Mouse (Mus musculus) c-Kit-positive CD71-positive TER-119-negative erythroid progenitor cells, embryonic 14.5 days (primary cell): Measurements from ENCODE around the gene Figla.

Experiments used
- DNase-seq: peaks from one replicate; pipeline ENCODE4 v3.0.0-alpha.2; 2013; ENCODE audit warnings: low read depth

Gene Figla

DNA sequence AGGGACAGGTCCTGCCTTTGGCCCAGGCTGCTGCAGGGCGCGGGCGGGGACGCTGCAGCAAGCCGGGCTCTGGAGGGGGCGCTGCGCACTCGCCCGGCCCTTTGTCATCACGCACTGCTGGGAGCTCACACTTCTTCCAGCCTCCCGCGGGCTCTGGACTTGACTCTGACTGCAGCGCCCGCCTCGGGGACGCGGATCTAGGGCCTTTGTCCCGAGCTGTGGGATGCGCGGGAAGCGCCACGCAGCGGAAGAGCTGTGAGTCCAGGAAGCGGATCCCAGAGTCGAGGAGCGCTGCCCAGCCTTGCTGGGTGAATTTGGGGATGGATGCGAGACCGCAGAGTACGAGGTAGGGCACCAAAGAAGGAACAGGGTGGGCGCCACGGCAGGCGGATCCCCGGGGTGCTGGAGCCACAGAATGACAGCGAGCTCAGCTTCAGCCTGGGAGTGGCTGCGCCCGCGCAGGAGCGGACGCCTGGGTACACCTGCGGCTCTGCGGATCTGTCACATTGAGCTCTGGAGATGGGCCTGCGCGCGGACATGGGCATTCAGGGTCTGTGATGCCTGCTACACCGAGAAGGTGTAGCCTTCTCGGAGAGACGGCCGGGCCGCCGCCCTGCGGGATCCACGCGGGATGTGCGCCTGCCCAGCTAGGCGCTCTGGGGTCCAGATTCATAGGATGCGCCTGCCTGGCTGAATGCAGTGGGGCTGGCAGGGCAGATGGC is 12.8 kb downstream of the Figla start, which contains the start of gene Add2:
Add2 (plus strand) TSS at position 81 of the 722 bp plus-strand sequence.
- no peak for DNase-seq

DNA sequence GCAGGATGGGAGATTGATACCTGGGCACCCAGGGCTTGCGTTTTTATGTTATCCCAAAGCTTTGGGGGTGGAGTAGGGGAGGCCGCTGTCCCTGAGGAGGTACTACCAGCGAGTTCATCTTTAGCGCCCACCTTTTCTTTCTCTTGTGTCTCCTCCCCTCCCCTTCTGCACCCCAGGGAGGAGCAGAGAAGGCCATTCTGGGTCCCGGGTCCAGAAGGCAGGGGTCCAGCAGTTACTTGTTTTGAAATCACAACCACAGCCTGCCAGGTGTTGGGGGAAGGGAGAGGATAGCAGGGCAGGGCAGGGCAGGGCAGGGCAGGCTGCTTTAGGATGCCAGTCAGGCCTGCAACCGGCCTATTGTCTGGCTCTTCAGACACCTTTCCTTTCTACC is 13.3 kb downstream of the Figla start:
- no peak for DNase-seq

DNA sequence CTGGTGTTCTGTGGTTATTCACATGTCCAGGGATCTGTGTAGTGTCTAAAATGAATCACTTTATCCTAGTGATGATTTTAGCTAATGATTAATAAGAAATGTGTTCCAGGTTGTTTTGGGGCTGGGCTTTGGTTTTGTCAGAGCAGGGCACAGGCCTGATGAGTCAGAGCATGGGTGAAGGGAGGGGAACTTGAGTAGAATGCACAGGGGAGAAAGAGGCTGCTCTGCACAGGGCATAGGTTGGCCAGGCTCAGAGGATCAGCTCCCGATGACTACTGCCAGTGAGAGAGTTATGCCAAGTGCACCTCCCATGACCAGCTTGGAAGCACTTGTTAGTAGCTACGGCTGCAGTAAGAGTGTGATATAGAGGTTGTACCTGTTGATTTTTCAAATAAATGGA is 15.6 kb downstream of the Figla start:
- DNase-seq = no peak

DNA sequence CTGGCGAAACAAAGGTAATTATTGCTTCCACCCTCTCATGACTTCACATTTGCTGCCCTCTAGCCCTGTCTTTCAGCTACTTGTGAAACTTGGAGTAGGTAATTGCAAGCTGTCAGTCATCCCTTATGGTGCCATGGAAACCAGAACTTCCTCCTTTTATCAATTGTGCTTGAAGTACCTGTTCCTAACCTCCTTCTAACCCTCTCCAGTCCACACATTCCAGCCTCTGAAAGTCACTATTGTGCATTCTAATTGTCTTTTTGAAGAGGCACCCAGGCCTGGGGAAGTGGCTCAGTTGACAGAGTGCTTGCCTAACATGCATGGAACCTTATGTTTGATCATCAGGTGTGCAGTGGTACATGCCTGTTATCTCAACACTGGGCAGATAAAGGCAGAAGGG is 17.7 kb downstream of the Figla start:
- no peak for DNase-seq

DNA sequence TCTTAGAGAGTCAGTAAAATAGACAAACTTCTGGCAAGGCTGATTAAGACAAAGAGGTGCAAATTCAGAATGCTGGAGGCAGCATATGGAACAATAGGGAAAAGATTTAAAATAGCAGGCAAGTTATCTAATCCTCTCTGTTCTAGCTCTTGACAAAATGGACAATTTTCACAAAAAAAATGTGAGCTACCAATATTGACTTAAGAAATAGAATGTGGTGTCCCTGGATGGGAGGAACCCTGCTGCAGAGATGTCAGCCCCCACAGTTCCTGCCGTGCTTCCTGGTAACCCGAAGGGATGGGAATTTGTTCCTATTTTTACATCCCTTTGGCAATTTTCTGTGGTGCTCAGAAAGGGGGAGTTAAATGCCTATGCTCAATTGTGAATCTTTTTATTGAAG is 22.9 kb downstream of the Figla start:
- DNase-seq = no peak

DNA sequence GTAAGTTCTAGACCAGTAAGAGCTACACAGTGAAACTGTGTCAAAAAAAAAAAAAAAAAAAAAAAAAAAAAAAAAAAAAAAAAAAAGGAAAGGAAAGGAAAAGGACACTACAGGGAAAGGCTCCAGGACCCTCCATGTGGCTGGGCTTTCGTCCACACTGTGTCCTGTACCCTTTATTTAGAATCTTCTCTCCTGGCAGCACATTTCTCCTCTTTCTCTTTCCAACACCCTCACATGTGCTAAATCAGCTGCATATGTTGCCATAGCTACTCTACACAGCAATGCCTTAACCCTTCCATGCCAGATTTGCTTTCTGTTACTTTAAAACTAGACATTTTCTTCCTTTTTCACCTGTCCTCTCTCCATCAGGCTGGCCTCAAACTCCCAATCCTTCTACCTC is 24.2 kb downstream of the Figla start:
- DNase-seq = no peak

DNA sequence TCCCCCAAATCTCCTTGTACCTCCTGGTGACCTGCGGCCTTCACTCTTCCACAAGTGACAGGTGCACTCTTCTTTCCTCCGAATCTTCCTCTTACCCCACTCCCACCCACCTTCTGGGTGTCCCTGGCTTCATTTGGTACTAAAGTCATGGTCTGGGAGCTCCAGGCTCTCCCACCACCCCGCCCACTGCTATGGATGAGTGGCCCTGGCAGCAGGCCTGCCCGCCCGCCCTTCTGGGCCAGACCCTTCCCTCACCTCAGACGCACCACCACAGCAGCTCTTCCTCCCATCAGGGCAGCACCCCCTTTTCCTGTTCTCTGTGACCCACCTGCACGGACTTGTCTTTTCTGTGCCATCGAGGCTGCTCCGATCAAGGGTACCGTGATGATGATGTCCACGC is 31.5 kb downstream of the Figla start:
- DNase-seq = no peak

DNA sequence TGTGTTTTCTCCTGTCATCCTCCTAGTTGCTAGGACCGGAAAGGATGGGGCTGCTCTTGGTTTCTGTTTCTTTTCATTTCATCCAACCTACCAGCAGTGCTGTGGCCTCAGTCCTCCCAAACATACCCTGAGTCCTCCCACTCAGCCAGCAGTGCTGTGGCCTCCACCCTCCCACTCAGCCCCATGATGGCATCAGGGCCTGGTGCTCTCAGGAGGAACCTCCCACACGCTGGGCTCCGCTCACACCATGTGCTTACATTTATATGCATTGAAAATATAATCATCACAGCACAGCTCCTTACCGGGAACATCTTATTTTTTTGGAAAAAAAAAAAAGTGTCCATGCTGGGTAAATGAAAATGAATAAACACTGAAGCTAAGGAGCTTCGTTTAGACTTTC is 32.5 kb downstream of the Figla start:
- no peak for DNase-seq

DNA sequence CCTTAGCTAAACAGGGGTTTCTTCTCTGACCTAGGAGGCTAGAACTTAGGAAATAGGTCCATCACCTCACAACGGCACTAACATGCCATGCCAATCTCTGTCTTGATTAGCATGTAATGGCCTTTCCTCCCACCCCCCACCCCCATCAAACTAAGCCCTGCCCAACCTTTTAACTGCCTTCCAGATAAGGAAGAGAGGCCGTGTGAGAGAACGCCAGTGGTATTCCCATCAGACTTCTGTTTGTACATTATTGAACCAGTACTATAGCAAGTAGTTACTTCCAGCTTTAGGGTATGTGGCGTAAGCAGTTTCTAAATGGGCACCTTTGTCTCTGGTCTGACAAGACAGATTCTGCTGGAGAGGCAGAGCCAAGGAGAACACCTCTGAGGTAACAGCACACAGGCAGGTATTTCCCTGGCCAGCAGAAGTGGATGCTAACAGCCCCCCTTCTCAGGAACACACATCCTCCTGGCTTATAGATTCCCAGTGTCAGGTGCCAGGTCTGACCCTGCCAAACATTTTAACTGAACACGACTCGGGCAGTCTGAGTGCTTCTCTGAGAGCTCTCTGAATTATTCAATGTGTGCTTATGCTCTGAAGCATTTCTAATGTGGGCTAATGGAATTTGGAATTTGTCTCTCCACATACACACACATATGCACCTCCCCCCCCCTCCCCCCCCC is 34.8 kb downstream of the Figla start:
- no peak for DNase-seq

DNA sequence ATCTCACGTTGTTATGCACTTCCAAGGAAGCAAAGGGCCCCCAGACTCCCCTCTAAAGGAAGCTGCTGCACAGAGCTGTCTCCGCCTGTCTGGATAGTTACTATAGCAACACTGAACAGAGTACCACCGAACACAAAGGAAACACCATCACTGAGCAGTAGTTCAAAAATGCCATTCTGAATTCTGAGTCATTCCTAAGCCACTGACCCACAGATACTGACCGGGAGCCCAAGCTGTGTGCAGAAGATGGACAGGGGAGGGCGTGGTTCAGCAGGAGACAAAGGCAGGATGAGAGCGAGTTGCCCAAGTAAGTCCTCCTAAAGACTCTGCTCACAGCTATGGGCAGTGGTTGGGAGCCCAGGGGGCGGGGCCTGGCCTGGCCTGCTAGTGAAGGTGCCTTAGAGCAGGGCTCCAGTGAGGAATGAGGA is 36.1 kb downstream of the Figla start:
- no peak for DNase-seq

DNA sequence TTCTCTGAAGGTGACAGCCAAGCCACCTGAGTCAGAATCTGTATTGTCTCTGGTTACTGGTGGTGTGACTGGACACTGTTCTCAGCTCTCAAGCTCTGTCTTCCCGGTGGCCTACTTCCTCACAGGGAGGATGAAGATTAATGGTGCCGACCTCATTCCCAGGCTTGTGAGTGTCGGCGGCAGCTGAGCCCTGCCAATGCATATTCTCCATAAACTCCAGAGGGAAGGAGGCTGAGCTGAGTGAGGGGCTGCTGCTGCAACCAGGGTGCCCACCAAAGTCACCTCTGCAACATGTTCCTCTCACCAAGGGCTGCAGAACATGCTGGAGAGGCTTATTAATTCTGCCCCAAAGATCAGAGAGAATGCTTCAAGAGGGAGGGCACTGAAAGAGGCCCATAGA is 36.6 kb downstream of the Figla start:
- DNase-seq = no peak

DNA sequence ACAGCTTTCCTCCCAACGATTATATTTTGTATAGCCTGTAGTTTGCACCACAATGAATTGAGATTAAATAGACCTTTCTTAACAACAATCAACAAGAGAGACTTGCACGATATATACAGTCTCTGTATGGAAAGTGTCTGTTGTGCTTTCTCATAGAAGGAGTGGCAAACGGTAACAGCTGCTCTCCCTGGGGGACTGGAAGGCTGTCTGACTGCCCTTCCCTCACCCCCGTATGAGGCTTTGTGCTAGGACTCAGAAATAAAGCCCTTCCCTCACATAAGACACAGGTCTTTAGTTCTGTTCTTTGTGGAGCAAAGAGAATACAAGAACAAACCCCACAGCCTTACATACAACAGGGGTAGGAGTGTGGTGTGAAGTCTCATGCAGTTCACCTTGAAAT is 37.1 kb downstream of the Figla start:
- no peak for DNase-seq

DNA sequence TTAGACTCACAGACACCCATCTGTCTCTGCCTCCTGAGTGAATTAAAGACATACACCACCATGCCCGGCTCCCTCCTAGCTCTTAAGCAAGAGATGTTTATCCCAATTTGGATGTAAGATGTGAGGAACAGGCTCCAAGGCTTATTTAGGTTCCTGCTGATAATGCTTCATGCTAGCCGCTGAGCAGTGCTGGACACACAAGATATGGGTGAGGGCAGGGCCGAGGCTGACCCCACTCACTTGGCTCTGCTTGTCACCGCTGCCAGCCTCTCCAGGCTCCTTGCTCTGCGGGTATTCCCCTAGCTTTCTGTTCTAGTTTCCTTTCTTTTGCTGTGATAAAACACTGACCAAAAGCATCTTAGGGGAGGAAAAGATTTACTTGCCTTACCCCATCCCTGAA is 37.6 kb downstream of the Figla start:
- DNase-seq = no peak

DNA sequence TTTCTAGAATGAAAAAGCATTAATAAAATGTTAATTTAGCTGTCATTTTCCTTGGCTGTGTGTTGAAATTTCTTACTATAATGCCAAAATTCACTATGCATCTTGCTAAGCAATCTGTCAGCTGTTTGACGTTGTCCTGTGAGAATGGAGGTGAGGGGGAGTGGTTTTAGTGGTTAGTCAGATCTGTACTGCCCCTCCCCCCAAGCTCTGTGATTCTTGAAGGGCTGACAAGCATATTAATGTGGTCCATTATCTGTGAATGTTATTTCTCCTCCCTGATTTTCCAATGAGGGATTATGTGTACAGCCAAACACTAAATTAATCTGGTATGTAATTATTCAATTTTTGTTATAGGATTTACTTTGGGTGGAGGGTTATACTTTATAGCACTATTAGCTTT is 42.5 kb downstream of the Figla start:
- no peak for DNase-seq

DNA sequence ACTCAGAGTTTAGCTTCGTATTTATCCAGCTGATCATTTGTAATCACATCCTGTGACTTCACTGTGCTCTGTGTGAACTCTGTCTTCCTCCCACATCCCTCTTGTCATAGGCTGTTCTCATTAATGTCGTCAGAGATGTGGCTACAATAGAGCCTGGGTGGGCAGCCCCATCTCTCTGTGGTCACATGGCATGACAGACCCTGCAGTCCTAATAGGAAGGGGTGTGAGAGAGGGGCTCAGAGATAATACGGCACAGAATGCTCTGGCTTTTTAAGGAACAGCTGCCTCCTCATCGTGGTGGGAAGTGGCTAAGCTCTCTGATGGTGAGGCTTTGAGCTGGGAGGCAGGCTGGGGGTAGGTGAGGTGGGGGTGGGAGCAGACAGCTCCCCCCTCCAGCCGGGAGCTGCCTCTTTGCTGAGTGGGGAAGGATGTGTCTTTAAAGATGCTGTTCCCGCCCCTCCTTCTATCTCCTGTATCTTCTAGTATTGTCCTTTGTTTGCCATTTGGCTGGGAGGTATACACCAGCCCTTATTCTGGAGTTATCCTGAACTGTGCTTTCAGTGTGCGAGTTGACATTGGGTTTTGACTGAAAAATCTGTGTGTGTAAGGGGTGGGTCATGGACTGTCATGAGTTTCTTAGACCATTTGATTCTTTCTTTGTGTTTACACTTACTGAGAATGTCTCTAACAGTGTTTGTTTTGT is 43.3 kb downstream of the Figla start:
- no peak for DNase-seq

DNA sequence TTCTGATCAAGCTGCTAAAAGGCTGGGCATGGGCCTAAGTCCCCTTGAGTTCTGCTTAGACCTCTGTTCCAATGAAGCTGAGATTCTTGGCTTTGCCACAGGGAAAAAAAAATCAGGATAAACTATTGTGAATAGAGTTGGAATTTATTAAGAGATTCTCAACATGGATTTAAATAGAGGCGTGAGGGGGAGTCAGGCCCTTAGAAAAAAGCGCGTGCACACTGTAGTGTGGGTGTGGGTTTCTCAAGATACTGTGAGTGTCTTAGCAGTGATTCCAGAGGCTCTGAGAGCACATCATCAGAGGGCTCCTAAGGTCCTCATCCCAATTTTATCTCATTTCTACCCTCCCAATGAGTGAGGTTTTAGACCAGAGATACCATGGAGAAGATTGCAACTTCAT is 44.2 kb downstream of the Figla start:
- DNase-seq = no peak

DNA sequence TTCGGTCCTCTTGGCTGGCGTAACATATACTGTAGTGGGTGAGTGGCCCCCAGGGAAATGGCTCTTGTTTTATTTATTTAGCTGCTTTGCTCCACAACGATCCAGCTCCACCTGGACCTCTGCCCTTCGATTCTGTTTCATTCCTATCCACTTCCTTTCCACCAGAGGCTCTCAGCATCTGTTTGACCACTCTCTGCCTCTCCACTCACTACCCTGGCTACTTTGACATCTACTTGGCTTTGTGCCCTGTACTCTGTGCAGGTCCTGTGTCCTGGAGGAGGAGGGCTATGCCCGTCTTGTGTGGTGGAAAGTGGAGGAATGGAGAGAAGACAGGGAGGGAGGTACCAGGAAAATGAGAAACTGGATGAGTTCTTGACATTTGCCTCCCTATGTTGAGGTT is 46.3 kb downstream of the Figla start:
- no peak for DNase-seq

DNA sequence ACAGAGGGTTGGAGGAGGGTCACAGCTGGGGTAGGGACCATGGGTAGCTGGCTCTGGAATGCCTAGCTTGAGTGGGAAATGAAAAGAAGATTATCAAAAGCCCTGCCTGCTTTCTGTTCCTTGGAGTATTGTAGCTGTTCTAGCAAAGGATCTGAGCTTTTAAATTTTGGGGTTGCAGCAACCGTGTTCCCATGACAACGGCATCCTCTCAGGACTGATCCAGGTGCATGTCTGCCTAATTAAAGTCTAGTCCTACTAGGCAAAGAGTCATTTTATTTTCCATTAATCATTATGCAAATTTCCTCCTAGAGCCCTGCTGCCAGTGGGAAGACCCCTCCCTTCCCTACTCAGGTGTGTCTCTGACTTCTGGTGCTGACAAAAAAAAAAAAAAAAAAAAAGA is 46.7 kb downstream of the Figla start:
- DNase-seq = no peak

DNA sequence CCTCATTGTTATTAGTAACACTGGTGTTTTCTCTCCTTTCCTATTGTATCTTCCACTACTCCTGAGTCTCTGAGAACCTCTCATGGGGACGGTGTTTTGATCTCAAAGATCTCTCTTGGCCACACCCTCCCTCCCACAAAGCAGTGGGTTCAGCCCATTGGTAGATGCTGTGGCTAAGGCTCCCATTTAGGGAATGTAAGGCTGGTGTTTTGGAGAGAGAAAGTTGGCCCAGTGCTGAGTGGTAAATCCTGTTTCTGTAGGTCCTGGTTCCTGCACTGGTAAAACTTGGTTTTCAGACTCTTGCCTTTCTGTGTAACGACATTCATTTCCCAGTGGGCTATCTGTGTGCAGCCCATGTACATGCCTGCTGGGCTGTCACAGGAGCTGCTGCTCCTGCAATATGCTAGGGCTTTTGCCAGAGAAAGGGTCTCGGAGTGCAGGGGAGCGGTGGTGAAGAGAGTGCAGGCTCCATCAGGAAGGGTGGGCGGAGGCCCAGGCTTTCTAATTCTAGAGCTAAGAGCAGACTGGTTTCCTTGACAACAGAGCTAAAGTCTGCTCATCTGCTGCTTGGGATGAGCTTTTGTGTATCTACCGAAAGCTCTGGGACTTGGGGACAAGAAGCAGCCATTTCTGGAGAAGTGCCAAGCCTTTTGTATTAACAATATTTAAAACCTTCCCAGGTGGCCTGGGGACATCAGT is 48.5 kb downstream of the Figla start:
- no peak for DNase-seq

DNA sequence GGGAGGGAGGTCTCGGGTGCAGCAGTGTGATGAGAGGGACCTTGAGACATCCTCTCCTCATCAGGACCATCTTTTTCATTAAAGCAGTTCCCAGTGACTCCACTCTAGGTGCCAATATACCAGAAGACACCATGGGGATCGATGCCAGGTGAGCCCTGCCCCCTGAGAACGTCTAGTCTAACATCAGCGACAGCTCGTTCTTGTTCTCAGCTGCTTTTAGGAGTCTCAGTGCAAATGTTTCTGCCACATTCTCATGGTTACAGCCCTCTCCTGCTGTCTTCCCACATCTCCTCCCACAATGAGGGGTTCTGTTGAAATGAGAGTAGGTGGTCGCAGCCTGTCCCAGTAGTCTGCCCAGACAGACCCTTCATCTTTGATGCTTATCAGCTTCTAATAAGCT is 50.8 kb downstream of the Figla start:
- no peak for DNase-seq

DNA sequence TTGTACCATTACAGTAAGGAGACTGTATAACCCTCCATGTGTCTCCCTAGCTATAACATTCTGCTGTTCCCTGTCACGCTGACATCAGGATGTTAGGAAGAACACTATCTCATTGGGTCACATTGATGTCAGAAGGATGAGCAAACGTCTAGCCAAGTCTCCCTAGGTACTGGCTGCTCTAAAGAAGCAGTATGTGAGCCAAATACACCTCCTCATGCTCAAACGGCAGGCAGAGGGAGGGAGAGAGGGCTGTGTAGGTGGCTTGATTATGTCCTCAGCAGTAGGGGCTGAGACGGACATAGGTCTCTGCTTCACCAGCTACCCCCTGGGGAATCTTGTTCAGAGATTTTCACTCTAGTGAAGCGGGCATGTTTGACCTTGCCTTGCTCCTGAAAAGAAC is 51.2 kb downstream of the Figla start:
- DNase-seq = no peak

DNA sequence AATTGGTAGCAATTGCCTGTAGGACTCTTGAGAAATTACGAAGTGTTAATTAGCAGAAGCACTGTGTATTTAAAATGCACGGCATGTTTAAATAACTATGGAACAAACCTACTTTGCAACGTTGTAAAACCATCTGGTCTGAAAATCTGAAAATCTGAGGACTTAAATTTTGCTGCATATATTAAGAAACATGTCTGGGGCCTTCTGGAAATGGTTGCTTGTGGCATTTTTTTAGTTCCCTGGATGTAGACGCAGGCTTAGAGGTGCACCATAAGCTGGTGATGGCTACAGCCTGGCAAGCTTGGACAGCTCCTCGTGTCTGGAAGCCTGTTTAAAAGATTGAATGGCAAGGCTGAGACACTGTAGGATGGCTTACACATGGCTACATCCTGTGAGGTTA is 53.0 kb downstream of the Figla start:
- no peak for DNase-seq

DNA sequence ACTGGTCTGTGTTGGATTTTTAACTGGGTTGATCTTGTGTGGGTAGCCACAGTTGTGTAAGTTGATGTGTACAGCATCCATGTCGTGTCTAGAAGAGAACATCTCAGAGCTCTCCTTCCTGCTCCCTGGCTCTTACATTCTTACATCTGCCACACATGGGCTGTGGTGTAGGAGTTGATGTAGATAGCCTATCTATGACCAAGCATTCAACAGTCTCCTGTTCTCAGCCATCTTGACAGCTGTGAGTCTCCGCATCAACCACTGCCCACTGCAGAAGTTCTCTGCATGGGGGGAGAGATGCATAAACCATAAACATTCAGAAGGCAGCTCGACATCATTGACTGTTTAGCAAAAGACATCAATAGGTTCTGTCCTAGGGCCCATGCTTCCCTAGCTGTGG is 53.9 kb downstream of the Figla start:
- no peak for DNase-seq
